Mouse (Mus musculus): ENCODE results near the gene Gm10964.
"Not testable (repeated sequence)": the region's sequence is repeated elsewhere in the genome, so short reads cannot be mapped to it uniquely, and the experiment has no call there.

Gm10964 gene

GRCm38 (mm10) chr3:103779183-103779582 is 40.0 kb downstream of the Gm10964 start:
- no peak for DNase-seq (ENCODE audit: low spot score)

GRCm38 (mm10) chr3:103780271-103780670 is 41.1 kb downstream of the Gm10964 start:
- DNase-seq (ENCODE audit: low spot score): no peak

GRCm38 (mm10) chr3:103780777-103781176 is 41.6 kb downstream of the Gm10964 start:
- DNase-seq (ENCODE audit: low spot score): no peak

- DNase-seq (ENCODE audit: low spot score): no peak
Measured at GRCm38 (mm10) chr3:103782844-103783609, 43.9 kb downstream of the Gm10964 start.

GRCm38 (mm10) chr3:103787225-103787624 is 48.1 kb downstream of the Gm10964 start:
- DNase-seq (ENCODE audit: low spot score): no peak

GRCm38 (mm10) chr3:103789096-103789495 is 49.9 kb downstream of the Gm10964 start:
- DNase-seq (ENCODE audit: low spot score): no peak

- DNase-seq (ENCODE audit: low spot score): no peak
Measured at GRCm38 (mm10) chr3:103789891-103790345, 50.8 kb downstream of the Gm10964 start.

GRCm38 (mm10) chr3:103790346-103791145 is 51.4 kb downstream of the Gm10964 start:
- no peak for DNase-seq (ENCODE audit: low spot score)

- DNase-seq (ENCODE audit: low spot score): peak; percentile 87
Measured at GRCm38 (mm10) chr3:103791230-103792110, 52.3 kb downstream of the Gm10964 start, which contains the start of gene Hipk1. Gene Hipk1 (minus strand): TSS chr3:103791563.

- DNase-seq (ENCODE audit: low spot score): not testable (repeated sequence)
Measured at GRCm38 (mm10) chr3:103792111-103792406, 52.9 kb downstream of the Gm10964 start.

- DNase-seq (ENCODE audit: low spot score): no peak
Measured at GRCm38 (mm10) chr3:103792566-103792965, 53.4 kb downstream of the Gm10964 start.

All from ovary, adult 18-20 months (tissue).